Mouse (Mus musculus) heart, postnatal 10 days (tissue): ENCODE data around the gene Srsf12. TPM values are rescaled to one million over a fixed set of nuclear protein-coding genes. Genes with fewer than 3 reads are reported as not detected.

Source experiments
- DNase-seq, 2 experiments: peaks; one replicate each; pipeline ENCODE4 v3.0.0; 2021
- intact Hi-C: fragments of 180-260 bp; cut with DNase I; formaldehyde crosslinking; loops from one replicate; pipeline ENCODE4 v1.15.1; 2025
- total RNA-seq, 2 experiments: library from RNA; stranded (reverse); gene quantifications; 2 replicates each; pipeline ENCODE4 v1.2.3; 2021

The Srsf12 gene
- total RNA-seq, result under 1 TPM in 1 of 2 experiments, not detected in 1; 0.22 TPM

GRCm38 (mm10) chr4:33208881-33209841 is at the start of gene Srsf12:
Srsf12 (plus strand) TSS chr4:33208991.
- DNase-seq, result peak in 1 of 2 experiments; percentile 15

GRCm38 (mm10) chr4:33183477-33183876 is 25.3 kb upstream of the Srsf12 start:
- intact Hi-C loops, result no loop called here
- no peak for DNase-seq

More at GRCm38 (mm10) chr4:33208881-33209841, at the start of gene Srsf12:
- intact Hi-C loops, result loop anchor here (2.0 to 5.0 kb wide), 2 partner anchors 38 to 84 kb away; no protein-coding TSS in a partner anchor

- intact Hi-C loops, result no loop called here
- DNase-seq, result peak; percentile 43 to 57
Measured at GRCm38 (mm10) chr4:33188164-33188563, 20.6 kb upstream of the Srsf12 start.

- peak; percentile 91 to 93 for DNase-seq
- intact Hi-C loops, result loop anchor here (1.0 kb wide), 1 partner anchor 58 kb away; no protein-coding TSS in a partner anchor
Measured at GRCm38 (mm10) chr4:33188781-33189734, 19.7 kb upstream of the Srsf12 start.

- no peak for DNase-seq
- intact Hi-C loops, result loop anchor here (1.0 kb wide), 1 partner anchor 58 kb away; no protein-coding TSS in a partner anchor
Measured at GRCm38 (mm10) chr4:33189735-33190036, 19.1 kb upstream of the Srsf12 start, which contains the start of gene Pm20d2. Pm20d2 (minus strand) TSS chr4:33189737.

GRCm38 (mm10) chr4:33198117-33198516 is 10.7 kb upstream of the Srsf12 start:
- no peak for DNase-seq
- intact Hi-C loops, result no loop called here

- DNase-seq, result peak; percentile 47 to 70
Measured at GRCm38 (mm10) chr4:33204682-33205081, 4.1 kb upstream of the Srsf12 start.

GRCm38 (mm10) chr4:33207551-33207950 is 1.2 kb upstream of the Srsf12 start:
- intact Hi-C loops, result loop anchor here (5.0 kb wide), 1 partner anchor 40 kb away; no protein-coding TSS in a partner anchor

More at GRCm38 (mm10) chr4:33204682-33205081, 4.1 kb upstream of the Srsf12 start:
- intact Hi-C loops, result loop anchor here (1.0 to 5.0 kb wide), 2 partner anchors 43 to 80 kb away; no protein-coding TSS in a partner anchor

GRCm38 (mm10) chr4:33221847-33222246 is 13.1 kb downstream of the Srsf12 start:
- intact Hi-C loops, result no loop called here
- no peak for DNase-seq

More at GRCm38 (mm10) chr4:33207551-33207950, 1.2 kb upstream of the Srsf12 start:
- DNase-seq, result no peak

GRCm38 (mm10) chr4:33224003-33224675 is 15.3 kb downstream of the Srsf12 start:
- no peak for DNase-seq
- intact Hi-C loops, result no loop called here

- no peak for DNase-seq
- intact Hi-C loops, result no loop called here
Measured at GRCm38 (mm10) chr4:33227164-33227563, 18.4 kb downstream of the Srsf12 start.

GRCm38 (mm10) chr4:33229639-33230038 is 20.8 kb downstream of the Srsf12 start:
- intact Hi-C loops, result no loop called here
- no peak for DNase-seq

- no peak for DNase-seq
Measured at GRCm38 (mm10) chr4:33230881-33231280, 22.1 kb downstream of the Srsf12 start.

GRCm38 (mm10) chr4:33242536-33242935 is 33.7 kb downstream of the Srsf12 start:
- no peak for DNase-seq
- intact Hi-C loops, result no loop called here

More at GRCm38 (mm10) chr4:33230881-33231280, 22.1 kb downstream of the Srsf12 start:
- intact Hi-C loops, result no loop called here

- DNase-seq, result no peak
- intact Hi-C loops, result no loop called here
Measured at GRCm38 (mm10) chr4:33243016-33243758, 34.4 kb downstream of the Srsf12 start.

GRCm38 (mm10) chr4:33243921-33244320 is 35.1 kb downstream of the Srsf12 start:
- no peak for DNase-seq
- intact Hi-C loops, result no loop called here

- intact Hi-C loops, result loop anchor here (2.0 to 5.0 kb wide), 3 partner anchors 39 to 214 kb away; partner anchors contain the start of genes Srsf12 and Ube2j1
- DNase-seq, result no peak
Measured at GRCm38 (mm10) chr4:33245853-33246395, 37.1 kb downstream of the Srsf12 start.

GRCm38 (mm10) chr4:33247479-33248053 is 38.8 kb downstream of the Srsf12 start:
- intact Hi-C loops, result loop anchor here (1.0 to 5.0 kb wide), 4 partner anchors 40 to 215 kb away; partner anchors contain the start of genes Pm20d2, Srsf12 and Ube2j1
- peak; percentile 100 for DNase-seq
